Mouse (Mus musculus) heart, adult 2 months (tissue): Measurements from ENCODE around the gene Slc38a1.

Experiments
- CTCF ChIP-seq: fragments of 200-600 bp; IDR thresholded peaks from 2 replicates; pipeline ENCODE4 v1.8.1; 2022; ENCODE audit warnings: antibody characterized with exemption, mild to moderate bottlenecking, moderate library complexity
- EP300 ChIP-seq: fragments of 200-500 bp; IDR thresholded peaks from 2 replicates; pipeline ENCODE4 v1.6.1; 2011; ENCODE audit warnings: low read depth, low read length, control low read depth; ENCODE audit not compliant: insufficient read depth
- POLR2A ChIP-seq: fragments of 200-500 bp; IDR thresholded peaks from 2 replicates; pipeline ENCODE4 v1.6.1; 2011; ENCODE audit warnings: mild to moderate bottlenecking, low read depth, low read length, control low read depth; ENCODE audit not compliant: insufficient read depth

DNA sequence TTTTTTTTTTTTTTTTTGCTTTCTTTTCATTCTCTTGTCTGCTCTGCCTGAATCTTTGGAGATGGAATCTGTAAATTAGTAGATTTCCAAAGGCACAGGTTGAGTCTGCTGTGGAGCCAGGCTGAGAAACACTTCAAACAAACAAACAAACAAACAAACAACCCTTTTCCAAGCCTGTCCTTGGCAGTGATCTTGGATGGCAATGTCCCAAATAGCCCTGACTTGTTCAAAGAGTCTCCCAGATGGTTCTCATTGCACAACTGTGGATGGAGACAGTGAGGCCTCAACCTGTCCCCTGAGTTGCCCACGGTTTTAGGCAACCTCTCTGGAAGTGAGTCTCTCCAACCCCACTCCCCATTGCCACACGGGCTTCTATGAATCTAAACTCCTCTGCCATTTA lies 4.1 kb downstream of the Slc38a1 start:
- no peak for TF ChIP-seq CTCF
- TF ChIP-seq EP300: no peak
- TF ChIP-seq POLR2A: no peak
